Mouse (Mus musculus): Measurements from ENCODE around the gene Cpt1c.

The Cpt1c gene

GRCm38 (mm10) chr7:44999753-45000152 is 25.1 kb upstream of the Cpt1c start:
- DNase-seq (ENCODE audit: low read depth, low spot score), result no peak

GRCm38 (mm10) chr7:44998501-44998955 is 23.9 kb upstream of the Cpt1c start, which contains the start of gene Bcl2l12:
Bcl2l12 (minus strand) TSS chr7:44998712.
- DNase-seq (ENCODE audit: low read depth, low spot score), result no peak

GRCm38 (mm10) chr7:44997940-44998428 is 23.3 kb upstream of the Cpt1c start:
- no peak for DNase-seq (ENCODE audit: low read depth, low spot score)

GRCm38 (mm10) chr7:44997231-44997939 is 22.7 kb upstream of the Cpt1c start, which contains the start of gene Irf3:
Irf3 (plus strand) TSS chr7:44997648.
- DNase-seq (ENCODE audit: low read depth, low spot score), result peak; percentile 96

GRCm38 (mm10) chr7:44996672-44997071 is 22.0 kb upstream of the Cpt1c start:
- no peak for DNase-seq (ENCODE audit: low read depth, low spot score)

- DNase-seq (ENCODE audit: low read depth, low spot score), result no peak
Observed at GRCm38 (mm10) chr7:44986879-44987718, 12.4 kb upstream of the Cpt1c start.

GRCm38 (mm10) chr7:44986192-44986878 is 11.7 kb upstream of the Cpt1c start, which contains the start of gene Prmt1:
Prmt1 (minus strand) TSS chr7:44986568.
- peak; percentile 97 for DNase-seq (ENCODE audit: low read depth, low spot score)

- DNase-seq (ENCODE audit: low read depth, low spot score), result no peak
Observed at GRCm38 (mm10) chr7:44985595-44986191, 11.0 kb upstream of the Cpt1c start.

GRCm38 (mm10) chr7:44984833-44985164 is 10.1 kb upstream of the Cpt1c start:
- DNase-seq (ENCODE audit: low read depth, low spot score), result no peak

GRCm38 (mm10) chr7:44983944-44984832 is 9.5 kb upstream of the Cpt1c start:
- no peak for DNase-seq (ENCODE audit: low read depth, low spot score)

GRCm38 (mm10) chr7:44983085-44983484 is 8.4 kb upstream of the Cpt1c start:
- peak; percentile 68 for DNase-seq (ENCODE audit: low read depth, low spot score)

GRCm38 (mm10) chr7:44981539-44981938 is 6.9 kb upstream of the Cpt1c start:
- no peak for DNase-seq (ENCODE audit: low read depth, low spot score)

- no peak for DNase-seq (ENCODE audit: low read depth, low spot score)
Observed at GRCm38 (mm10) chr7:44978300-44978699, 3.6 kb upstream of the Cpt1c start.

- DNase-seq (ENCODE audit: low read depth, low spot score), result no peak
Observed at GRCm38 (mm10) chr7:44975117-44975419, 417 bp upstream of the Cpt1c start.

GRCm38 (mm10) chr7:44973415-44974130 is 1.1 kb downstream of the Cpt1c start:
- no peak for DNase-seq (ENCODE audit: low read depth, low spot score)

GRCm38 (mm10) chr7:44971142-44971541 is 3.5 kb downstream of the Cpt1c start:
- no peak for DNase-seq (ENCODE audit: low read depth, low spot score)

GRCm38 (mm10) chr7:44970231-44970691 is 4.4 kb downstream of the Cpt1c start:
- no peak for DNase-seq (ENCODE audit: low read depth, low spot score)

GRCm38 (mm10) chr7:44966638-44967037 is 8.0 kb downstream of the Cpt1c start:
- DNase-seq (ENCODE audit: low read depth, low spot score), result no peak

- no peak for DNase-seq (ENCODE audit: low read depth, low spot score)
Observed at GRCm38 (mm10) chr7:44965975-44966374, 8.7 kb downstream of the Cpt1c start.

- DNase-seq (ENCODE audit: low read depth, low spot score), result no peak
Observed at GRCm38 (mm10) chr7:44964990-44965389, 9.7 kb downstream of the Cpt1c start.
